Mouse (Mus musculus) bone marrow macrophage, adult 2 months (primary cell): ENCODE results near the gene Mapkapk3. TPM values are rescaled to one million over a fixed set of nuclear protein-coding genes. Genes with fewer than 3 reads are reported as not detected.

Experiments
- H3K27ac ChIP-seq: 2 replicates; pipeline ENCODE4 v1.5.1; 2012; ENCODE audit warnings: low read depth, low read length; ENCODE audit not compliant: insufficient read depth
- H3K4me1 ChIP-seq: 2 replicates; pipeline ENCODE4 v1.6.1; 2012; ENCODE audit warnings: low read length; ENCODE audit not compliant: control insufficient read depth, insufficient read depth
- H3K4me3 ChIP-seq: 2 replicates; pipeline ENCODE4 v1.5.1; 2012; ENCODE audit warnings: mild to moderate bottlenecking, low read length, moderate library complexity; ENCODE audit not compliant: insufficient read depth
- CTCF ChIP-seq: IDR thresholded peaks from 2 replicates; pipeline ENCODE4 v1.5.1; 2012; ENCODE audit warnings: low read depth, mild to moderate bottlenecking, low read length, moderate library complexity
- POLR2A ChIP-seq: IDR thresholded peaks from 2 replicates; pipeline ENCODE4 v1.6.1; 2012; ENCODE audit warnings: mild to moderate bottlenecking, low read depth, low read length, borderline replicate concordance
- polyA plus RNA-seq: library from polyadenylated mRNA; stranded (reverse); fragments of >200 nt; gene quantifications from 2 replicates; pipeline ENCODE4 v1.2.4, GENCODE M21; 2012; ENCODE audit not compliant: missing spikeins, insufficient read depth, insufficient read length

Mapkapk3 gene
- polyA plus RNA-seq, 1 experiment = 51.9 TPM

GRCm38 (mm10) chr9:107231539-107232139 lies 58.0 kb downstream of the Mapkapk3 start, which contains the start of gene Dock3:
TSS of gene Dock3 (minus strand) at chr9:107231909.
- TF ChIP-seq POLR2A = no peak
- TF ChIP-seq CTCF = no peak
- H3K27ac ChIP-seq = peak within 1 kb of the TSS; percentile 56
- peaks cover 39% of the 10 kb centered on the region for H3K4me1 ChIP-seq
- peak within 1 kb of the TSS; percentile 85 for H3K4me3 ChIP-seq

- Histone ChIP-seq H3K4me3 (peak overlapping the region; percentile 85), H3K4me1 (peaks cover 37% of the 10 kb centered on the region), H3K27ac (peak overlapping the region; percentile 45; the same call in 1 of the 2 replicates)
- no peak for TF ChIP-seq POLR2A
- TF ChIP-seq CTCF = no peak
These were observed 58.6 kb downstream of the Mapkapk3 start for GRCm38 (mm10) chr9:107230991-107231538.

GRCm38 (mm10) chr9:107224597-107224996 lies 65.1 kb downstream of the Mapkapk3 start:
- TF ChIP-seq CTCF = no peak
- TF ChIP-seq POLR2A = no peak
- Histone ChIP-seq H3K4me3 (no peak overlapping the region), H3K27ac (no peak overlapping the region), H3K4me1 (peaks cover 8% of the 10 kb centered on the region)

Other genes starting within 250 kb of the Mapkapk3 start
- 0.16 TPM in 1 of 2 replicates, not detected in the other for gene Dock3, start 58.0 kb downstream of the Mapkapk3 start, polyA plus RNA-seq
- gene Cish, start 6.1 kb upstream of the Mapkapk3 start, polyA plus RNA-seq = 0.80 and 0.83 TPM in 2 replicates
- gene Hemk1, start 48.5 kb upstream of the Mapkapk3 start, polyA plus RNA-seq = 14.1 and 15.3 TPM in 2 replicates
- not detected in 2 replicates for gene 6430571L13Rik, start 50.7 kb upstream of the Mapkapk3 start, polyA plus RNA-seq
- not detected in 2 replicates for gene Cacna2d2, start 109.7 kb upstream of the Mapkapk3 start, polyA plus RNA-seq
- 19.0 and 20.9 TPM in 2 replicates for gene Tmem115, start 244.1 kb upstream of the Mapkapk3 start, polyA plus RNA-seq